Mouse (Mus musculus): ENCODE measurements around the gene Nrgn. TPM values are rescaled to one million over a fixed set of nuclear protein-coding genes. Genes with fewer than 3 reads are reported as not detected.
A peak's percentile ranks its signal among the peaks of the same experiment; 100 is the strongest.

The Nrgn gene
- total and polyA plus RNA-seq, 2 experiments from 2014 or later: 76.2 to 176 TPM

DNA sequence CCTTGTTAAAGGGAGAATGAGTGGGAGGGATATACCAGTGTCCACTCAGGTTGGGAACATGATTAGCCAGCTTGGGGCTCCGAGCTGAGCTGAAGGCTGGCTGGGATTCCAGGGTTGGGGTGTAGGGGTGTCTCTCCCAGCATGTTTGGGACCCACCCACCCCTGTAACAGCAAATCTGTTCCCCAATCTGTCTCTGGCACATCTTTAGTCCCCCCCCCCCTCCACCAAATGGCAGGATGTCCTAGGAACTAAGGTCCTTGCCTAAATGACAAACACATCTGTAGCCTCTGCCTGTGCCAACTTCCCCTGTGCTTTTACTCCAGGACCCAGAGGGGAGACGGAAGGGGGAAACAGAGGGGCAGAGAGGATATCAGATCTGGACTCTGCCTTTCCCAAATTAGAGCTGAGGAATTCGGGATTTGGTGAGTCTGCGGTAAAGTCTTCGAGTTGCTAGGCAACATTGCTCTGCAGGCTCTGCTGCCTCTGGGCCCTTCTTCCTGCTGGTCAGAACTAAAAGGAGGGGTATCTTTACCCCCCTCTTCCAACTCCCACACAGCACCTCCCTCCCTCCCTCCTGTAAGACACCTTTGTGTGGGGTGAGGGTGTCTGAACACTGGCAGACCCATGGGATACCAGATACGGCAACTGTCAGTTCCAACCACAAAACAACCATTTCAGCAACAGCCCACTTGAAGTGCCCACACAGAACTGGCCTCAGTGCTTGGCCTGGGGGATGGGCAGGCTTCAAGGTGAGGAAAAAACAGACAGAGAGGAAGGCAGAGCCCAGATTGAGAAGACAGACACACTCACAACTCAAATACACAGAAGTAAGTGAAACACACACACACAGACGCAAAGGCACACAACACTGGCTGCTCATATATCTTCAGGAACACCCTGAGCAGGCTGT lies 2.4 kb upstream of the Nrgn start, which contains the start of gene Siae:
Siae (plus strand) TSS at position 861 of the 911 bp plus-strand sequence.
- no peak within 1 kb of the TSS for H3K4me3 ChIP-seq (ENCODE audit: low read depth, low read length)
- H3K27me3 ChIP-seq (ENCODE audit: insufficient read depth, low read length): peaks cover 9% of the 10 kb centered on the region
- H3K9ac ChIP-seq: 0 out of 2 replicates have a peak within 1 kb of the TSS, but pooled peaks have one; percentile 1
- peak; percentile 67 for DNase-seq
- H3K4me1 ChIP-seq (ENCODE audit: insufficient read depth): peaks cover 10% of the 10 kb centered on the region; the same call in 1 of the 2 replicates
- peak; percentile 39 for ATAC-seq
- no peaks in the 10 kb centered on the region for H3K9me3 ChIP-seq (ENCODE audit: low read length)
- TF ChIP-seq CTCF (IDR thresholded peaks at IDR 0.05; ENCODE audit: low read depth): no peak
- WGBS: 18% methylated on average over 7 of the region's 7 CpGs
- no peaks in the 10 kb centered on the region for H3K36me3 ChIP-seq (ENCODE audit: insufficient read depth)
- H3K27ac ChIP-seq (ENCODE audit: low read depth, low read length): peak within 1 kb of the TSS; percentile 15; the same call in 1 of the 2 replicates
- H3K4me2 ChIP-seq (ENCODE audit: low read depth): peak within 1 kb of the TSS; percentile 5; the same call in 1 of the 2 replicates

DNA sequence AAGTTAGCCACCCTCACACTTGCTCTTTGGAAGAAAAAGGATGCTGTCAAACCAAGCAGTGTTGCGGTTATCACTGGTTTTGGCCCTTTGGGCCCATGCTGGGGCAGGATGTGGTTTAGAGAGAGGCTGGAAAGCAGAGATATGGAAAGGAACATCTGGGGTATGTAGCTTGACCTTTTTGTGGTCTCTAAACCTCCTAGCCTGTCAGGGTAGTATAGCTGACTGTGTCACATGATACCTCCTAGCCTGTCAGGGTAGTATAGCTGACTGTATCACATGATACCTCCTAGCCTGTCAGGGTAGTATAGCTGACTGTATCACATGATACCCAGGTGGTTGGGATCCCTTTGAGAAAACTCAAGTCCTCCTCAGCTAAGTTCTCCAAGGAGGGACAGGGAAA lies 1.6 kb upstream of the Nrgn start:
- ATAC-seq: no peak
- Histone ChIP-seq H3K36me3 (ENCODE audit: insufficient read depth) (no peaks in the 10 kb centered on the region), H3K4me1 (ENCODE audit: insufficient read depth) (peaks cover 10% of the 10 kb centered on the region; the same call in 1 of the 2 replicates), H3K27me3 (ENCODE audit: insufficient read depth, low read length) (peaks cover 9% of the 10 kb centered on the region), H3K9ac (no peak overlapping the region), H3K27ac (ENCODE audit: low read depth, low read length) (no peak overlapping the region), H3K4me3 (ENCODE audit: low read depth, low read length) (no peak overlapping the region), H3K9me3 (ENCODE audit: low read length) (no peaks in the 10 kb centered on the region), H3K4me2 (ENCODE audit: low read depth) (no peak overlapping the region)
- DNase-seq: no peak
- 96% methylated on average over 1 of the region's 1 CpGs for WGBS
- no peak for TF ChIP-seq CTCF (IDR thresholded peaks at IDR 0.05; ENCODE audit: low read depth)

DNA sequence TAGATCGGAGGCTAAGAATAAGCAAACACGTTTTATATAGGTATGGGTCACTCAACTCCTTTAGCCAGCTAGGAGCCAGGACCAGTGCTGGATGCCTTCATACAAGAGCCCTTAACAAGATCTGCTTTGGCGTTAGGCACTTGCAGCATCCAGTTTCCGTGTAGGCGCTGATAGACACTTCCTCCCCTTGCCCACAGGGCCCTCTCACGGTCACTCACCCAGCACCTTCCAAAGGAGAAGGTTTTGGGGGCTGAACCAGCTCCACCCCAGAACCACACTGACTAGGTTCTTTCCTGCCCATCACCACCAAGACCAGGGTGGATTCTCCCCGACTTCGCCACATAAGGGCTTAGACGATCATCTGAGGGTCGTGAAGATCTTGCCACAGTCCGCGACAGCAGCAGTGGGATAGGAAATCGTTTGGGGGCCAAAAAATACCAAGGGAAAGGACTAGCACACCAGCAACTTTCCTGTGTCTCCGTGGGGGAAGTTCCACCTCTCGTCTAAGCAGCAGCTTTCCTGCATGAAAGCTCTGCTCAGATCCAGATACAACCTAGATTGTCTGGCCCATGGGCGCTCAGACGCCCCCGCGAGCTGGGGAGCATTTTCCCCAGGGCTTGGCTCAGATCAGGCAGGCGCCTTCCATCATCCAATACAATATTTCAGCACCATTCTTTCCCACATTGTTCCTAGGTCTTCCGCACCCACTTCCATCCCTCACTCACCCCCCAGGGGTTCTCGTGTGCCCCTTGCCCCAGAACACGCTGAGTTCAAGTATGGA lies 763 bp downstream of the Nrgn start:
- ATAC-seq: peak; percentile 5; the same call in 1 of the 2 replicates
- Histone ChIP-seq H3K27ac (ENCODE audit: low read depth, low read length) (no peak overlapping the region), H3K4me3 (ENCODE audit: low read depth, low read length) (peak overlapping the region; percentile 48), H3K4me1 (ENCODE audit: insufficient read depth) (peaks cover 10% of the 10 kb centered on the region; the same call in 1 of the 2 replicates), H3K9me3 (ENCODE audit: low read length) (no peaks in the 10 kb centered on the region), H3K9ac (peak overlapping the region; percentile 58), H3K4me2 (ENCODE audit: low read depth) (peak overlapping the region; percentile 95), H3K27me3 (ENCODE audit: insufficient read depth, low read length) (peaks cover 9% of the 10 kb centered on the region), H3K36me3 (ENCODE audit: insufficient read depth) (no peaks in the 10 kb centered on the region)
- DNase-seq: no peak
- 4% methylated on average over 23 of the region's 23 CpGs for WGBS
- no peak for TF ChIP-seq CTCF (IDR thresholded peaks at IDR 0.05; ENCODE audit: low read depth)

DNA sequence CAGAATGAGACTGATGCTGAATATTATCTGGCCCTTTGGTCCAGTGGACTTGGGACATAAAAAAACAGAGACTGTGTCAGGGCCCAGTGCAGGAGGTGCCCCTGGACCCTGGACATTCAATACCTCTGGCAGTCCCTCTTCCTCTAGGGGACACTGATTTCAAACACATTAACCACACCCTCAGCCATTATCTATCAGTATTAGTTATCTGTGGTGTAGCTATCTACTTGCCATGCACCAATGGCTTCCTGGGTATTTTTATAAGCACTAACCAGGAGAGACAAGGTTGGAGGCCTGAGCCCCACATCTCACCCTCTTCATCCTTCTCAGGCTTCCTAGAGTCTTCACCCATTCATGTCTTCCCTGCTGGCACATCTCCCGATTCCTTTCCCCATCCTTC lies 2.3 kb downstream of the Nrgn start:
- DNase-seq (no peak), ATAC-seq (no peak)
- Histone ChIP-seq H3K27ac (ENCODE audit: low read depth, low read length) (no peak overlapping the region), H3K9me3 (ENCODE audit: low read length) (no peaks in the 10 kb centered on the region), H3K27me3 (ENCODE audit: insufficient read depth, low read length) (peaks cover 17% of the 10 kb centered on the region), H3K4me2 (ENCODE audit: low read depth) (peak overlapping the region; percentile 95; the same call in 1 of the 2 replicates), H3K36me3 (ENCODE audit: insufficient read depth) (no peaks in the 10 kb centered on the region), H3K4me1 (ENCODE audit: insufficient read depth) (peaks cover 10% of the 10 kb centered on the region; the same call in 1 of the 2 replicates), H3K9ac (no peak overlapping the region), H3K4me3 (ENCODE audit: low read depth, low read length) (0 out of 2 replicates have a peak overlapping the region, but pooled peaks have one; percentile 1)
- TF ChIP-seq CTCF (IDR thresholded peaks at IDR 0.05; ENCODE audit: low read depth): no peak
- WGBS: 56% methylated on average over 1 of the region's 1 CpGs

DNA sequence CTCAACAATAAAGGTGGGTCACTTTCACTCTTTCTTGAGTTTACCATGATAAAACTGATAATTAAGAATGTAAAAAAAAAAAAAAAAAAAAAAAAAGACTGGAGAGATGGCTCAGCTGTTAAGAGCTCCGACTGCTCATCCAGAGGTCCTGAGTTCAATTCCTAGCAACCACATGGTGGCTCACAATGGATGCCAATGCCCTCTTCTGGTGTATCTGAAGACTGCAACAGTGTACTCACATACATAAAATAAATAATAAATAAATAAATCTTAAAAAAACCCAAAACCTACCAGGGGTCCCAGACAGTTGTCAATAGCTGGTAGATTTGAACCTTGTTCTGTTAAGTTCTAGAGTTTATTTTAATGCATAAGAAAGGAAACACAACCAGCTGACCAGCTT lies 5.8 kb downstream of the Nrgn start:
- Histone ChIP-seq H3K36me3 (ENCODE audit: insufficient read depth) (no peaks in the 10 kb centered on the region), H3K4me1 (ENCODE audit: insufficient read depth) (no peaks in the 10 kb centered on the region), H3K4me3 (ENCODE audit: low read depth, low read length) (no peak overlapping the region), H3K4me2 (ENCODE audit: low read depth) (no peak overlapping the region), H3K27me3 (ENCODE audit: insufficient read depth, low read length) (peaks cover 18% of the 10 kb centered on the region), H3K9me3 (ENCODE audit: low read length) (no peaks in the 10 kb centered on the region), H3K9ac (no peak overlapping the region), H3K27ac (ENCODE audit: low read depth, low read length) (no peak overlapping the region)
- WGBS: 75% methylated on average over 1 of the region's 1 CpGs
- DNase-seq (no peak), ATAC-seq (no peak)
- 0 out of 2 replicates have a peak, but pooled peaks have one; percentile 15 for TF ChIP-seq CTCF (IDR thresholded peaks at IDR 0.05; ENCODE audit: low read depth)

DNA sequence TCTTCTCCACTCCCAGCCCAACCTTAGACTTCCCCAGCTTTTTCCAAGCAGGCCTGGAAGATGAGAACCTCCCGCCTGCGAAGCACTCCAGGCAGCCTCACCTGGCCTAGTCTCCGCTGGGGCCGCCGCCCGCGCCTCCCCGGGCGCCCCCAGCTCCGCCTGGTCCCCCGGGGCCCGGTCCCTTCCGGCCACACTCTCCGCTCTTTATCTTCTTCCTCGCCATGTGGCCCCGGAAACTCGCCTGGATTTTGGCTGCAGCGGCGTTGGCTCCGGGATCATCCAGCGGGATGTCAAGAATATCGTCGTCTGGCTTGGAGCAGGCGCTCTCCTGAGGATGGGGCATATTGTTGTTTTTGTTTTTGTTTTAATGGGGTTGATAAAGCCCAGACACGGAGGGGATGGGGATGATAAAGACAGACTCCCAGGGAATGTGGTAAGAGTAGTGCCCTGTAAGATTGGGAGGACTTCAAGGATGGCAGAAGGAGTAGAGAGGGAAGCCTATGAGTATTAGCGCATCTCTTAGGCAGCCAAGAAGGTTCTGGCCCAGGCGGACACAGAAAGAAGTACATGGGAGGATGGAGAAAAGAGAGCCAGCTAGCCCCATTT lies 6.8 kb downstream of the Nrgn start:
- peaks cover 14% of the 10 kb centered on the region; the same call in 1 of the 2 replicates for H3K27me3 ChIP-seq (ENCODE audit: insufficient read depth, low read length)
- 28% methylated on average over 27 of the region's 27 CpGs for WGBS
- no peak overlapping the region for H3K4me2 ChIP-seq (ENCODE audit: low read depth)
- H3K4me3 ChIP-seq (ENCODE audit: low read depth, low read length): no peak overlapping the region
- ATAC-seq (no peak), DNase-seq (no peak)
- H3K4me1 ChIP-seq (ENCODE audit: insufficient read depth): no peaks in the 10 kb centered on the region
- no peak for TF ChIP-seq CTCF (IDR thresholded peaks at IDR 0.05; ENCODE audit: low read depth)
- H3K36me3 ChIP-seq (ENCODE audit: insufficient read depth): no peaks in the 10 kb centered on the region
- H3K27ac ChIP-seq (ENCODE audit: low read depth, low read length): no peak overlapping the region
- no peak overlapping the region for H3K9ac ChIP-seq
- H3K9me3 ChIP-seq (ENCODE audit: low read length): no peaks in the 10 kb centered on the region
